Mouse (Mus musculus) liver, postnatal 0 days (tissue): ENCODE measurements around the gene Acp5.

Experiments
- CTCF ChIP-seq: sonication (generic); IDR thresholded peaks from 2 replicates; pipeline ENCODE4 v1.5.1; 2016; ENCODE audit warnings: antibody characterized with exemption, low read depth
- EP300 ChIP-seq: IDR thresholded peaks from 2 replicates; pipeline ENCODE4 v1.6.1; 2016; ENCODE audit warnings: antibody characterized with exemption, low read depth, mild to moderate bottlenecking

GRCm38 (mm10) chr9:22116086-22116485, 19.4 kb downstream of the Acp5 start:
- TF ChIP-seq CTCF, result no peak
- TF ChIP-seq EP300, result no peak
